Mouse (Mus musculus) urinary bladder, postnatal 4 days (tissue): ENCODE data around the gene Elovl7.

ENCODE experiments used
- DNase-seq, 2 experiments: peaks; one replicate each; pipeline ENCODE4 v3.0.0; 2021 to 2022; ENCODE audit warnings: low spot score in 2 of 2

Elovl7 gene

DNA sequence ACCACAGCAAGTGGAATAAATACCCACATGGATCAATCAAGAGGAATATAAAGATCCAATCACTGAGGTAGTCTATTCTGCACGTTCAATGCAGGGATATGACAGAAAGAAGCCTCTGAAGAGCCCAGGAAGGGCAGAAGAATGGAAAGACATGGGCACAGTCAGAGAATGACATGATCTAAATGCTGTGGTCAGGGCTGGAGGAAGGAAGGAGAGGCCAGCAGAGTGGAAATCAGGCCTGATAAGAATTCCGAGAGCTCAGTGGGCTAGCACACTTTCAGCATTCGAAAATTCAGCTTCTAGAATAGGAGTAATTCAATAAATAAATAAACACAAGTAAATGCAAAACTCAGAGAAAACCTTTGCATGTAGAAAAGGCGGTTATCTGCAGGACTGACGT is 27.5 kb downstream of the Elovl7 start:
- DNase-seq, result no peak

DNA sequence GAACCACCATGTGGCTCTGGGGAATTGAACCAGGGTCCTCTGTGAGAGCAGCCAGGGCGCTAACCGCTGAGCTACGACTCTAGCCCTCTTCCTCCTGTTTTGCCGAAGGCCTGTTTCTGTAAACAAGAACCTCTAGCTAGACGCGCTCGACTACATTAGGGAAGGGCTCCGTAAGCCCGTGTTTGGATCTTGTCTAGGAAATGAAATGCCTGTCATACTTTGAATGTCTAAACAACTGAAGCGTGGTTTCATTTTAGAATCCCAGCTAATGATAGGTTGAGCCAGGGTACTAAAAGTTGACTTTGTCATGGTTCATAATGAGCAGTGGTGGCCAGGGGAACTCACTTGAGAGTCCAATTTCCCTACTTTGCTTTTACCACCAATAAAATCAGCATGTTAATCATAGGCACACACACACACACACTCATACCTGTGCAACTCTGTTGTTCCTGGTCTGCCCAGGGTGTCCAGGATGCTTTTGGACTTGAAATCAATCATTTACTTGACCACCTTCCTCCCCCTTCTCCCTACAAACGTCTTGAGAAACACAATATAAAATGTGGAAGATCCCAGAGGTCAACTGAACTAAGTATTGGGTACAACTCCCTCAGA is 31.0 kb downstream of the Elovl7 start:
- DNase-seq, result no peak

DNA sequence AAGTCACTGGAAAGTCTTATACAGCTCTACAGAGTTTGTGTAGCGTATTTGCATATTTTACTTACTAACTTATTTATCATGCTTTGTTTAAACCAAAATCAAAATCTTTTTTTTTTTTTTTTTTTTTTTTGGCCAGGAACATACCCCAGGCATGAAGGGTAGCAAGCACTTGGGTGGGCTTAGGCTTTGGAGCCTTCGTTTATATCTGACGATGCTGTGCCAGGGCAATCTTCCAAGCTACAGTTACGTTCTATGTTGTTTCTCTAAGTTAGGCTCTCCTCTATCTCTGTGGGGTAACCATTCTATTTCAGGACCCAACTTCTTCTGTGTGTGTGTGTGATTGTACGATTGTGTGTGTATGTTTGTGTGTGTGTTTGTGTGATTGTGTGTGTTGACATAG is 36.9 kb downstream of the Elovl7 start:
- no peak for DNase-seq

DNA sequence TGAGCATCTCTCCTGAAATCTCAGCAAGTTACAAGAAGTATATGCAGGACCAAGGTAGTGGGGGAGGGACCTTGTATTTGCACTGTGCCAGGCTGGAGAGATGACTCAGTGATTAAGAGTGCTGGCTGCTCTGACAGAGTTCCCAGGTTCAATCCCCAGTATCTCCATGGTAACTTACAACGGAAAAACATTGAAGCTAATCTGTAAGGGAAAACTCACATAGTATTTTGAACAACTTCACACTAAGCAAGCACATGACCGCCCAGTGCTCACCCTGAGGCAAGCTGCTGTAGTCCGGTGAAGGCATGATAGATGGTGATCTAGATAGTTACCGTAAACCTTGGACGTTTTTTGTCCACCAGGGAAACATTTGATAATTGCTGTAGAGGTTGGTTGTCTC is 39.8 kb downstream of the Elovl7 start:
- no peak for DNase-seq

DNA sequence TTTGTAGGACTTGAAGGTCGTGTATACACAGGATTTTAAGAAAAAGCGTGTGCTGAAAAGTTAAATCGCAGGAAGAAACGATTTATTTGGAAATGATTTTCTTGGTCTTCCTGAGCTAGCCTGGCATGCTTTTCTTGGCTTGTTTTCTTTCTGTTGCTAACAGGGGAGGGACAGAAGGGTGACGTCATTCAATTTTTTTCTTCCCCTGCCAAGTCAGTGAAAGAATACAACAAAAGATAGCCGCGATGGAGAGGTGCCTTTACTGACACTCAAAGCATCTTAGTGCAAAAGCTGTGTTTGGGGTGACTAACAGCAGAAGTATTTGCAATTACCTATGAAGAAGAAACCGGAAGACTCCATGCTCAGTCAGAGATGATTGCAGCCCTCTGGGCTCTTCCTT is 48.8 kb downstream of the Elovl7 start:
- DNase-seq, result no peak

DNA sequence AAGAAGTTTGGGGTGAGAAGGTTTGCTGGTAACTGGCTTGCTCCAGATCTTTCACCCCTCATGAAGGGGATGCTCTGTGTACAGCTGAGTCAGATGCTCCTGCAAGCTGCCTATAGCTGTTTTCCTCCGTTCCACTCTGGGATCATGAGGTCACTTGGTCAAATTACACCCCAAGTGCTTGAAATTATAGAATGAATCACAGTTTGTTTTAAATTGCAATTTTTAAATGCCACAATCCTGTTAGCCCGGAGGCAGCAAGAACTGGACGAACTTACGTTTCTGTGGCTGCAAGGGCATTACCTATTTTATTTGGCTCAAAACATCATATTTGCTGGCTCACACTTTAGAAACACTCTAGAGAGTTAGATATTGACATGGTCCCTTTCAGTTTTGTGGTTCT is 51.2 kb downstream of the Elovl7 start:
- DNase-seq, result no peak

DNA sequence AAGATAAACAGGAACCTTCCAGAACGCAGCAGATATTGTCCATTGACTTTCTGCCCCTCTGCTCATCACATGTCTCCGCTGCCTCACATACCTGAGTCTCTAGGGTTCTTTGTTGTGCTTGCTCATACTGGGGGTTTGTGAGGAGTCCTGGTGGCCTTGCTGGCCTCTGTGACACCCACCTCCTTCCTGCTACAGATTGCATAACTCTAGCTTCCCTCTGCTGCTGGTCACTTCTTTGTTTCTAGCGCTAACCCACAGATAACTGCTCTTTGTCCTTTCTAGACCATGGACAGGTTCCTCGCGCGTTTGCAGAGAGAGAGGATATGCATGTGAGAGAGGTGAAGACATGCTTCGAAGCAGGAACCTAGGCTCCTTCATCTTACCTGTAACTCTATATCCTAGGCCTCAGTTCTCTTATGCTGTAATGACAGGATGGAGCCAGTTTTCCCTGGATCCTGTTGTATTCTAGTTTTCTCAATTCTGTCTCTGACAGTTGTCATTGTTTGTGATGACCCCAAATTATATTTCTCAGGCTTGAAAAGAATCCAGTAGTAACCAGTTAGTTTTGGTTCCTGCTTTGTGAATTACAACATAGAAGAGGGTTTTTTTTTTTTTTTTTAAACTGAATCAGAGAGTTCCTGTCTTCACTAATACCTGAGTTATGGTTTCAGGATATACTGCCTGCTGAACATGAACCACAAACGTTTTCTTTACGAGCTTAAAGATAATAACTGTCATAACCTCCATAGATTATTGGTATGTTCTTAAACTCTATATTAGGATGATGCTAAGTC is 53.8 kb downstream of the Elovl7 start:
- no peak for DNase-seq

DNA sequence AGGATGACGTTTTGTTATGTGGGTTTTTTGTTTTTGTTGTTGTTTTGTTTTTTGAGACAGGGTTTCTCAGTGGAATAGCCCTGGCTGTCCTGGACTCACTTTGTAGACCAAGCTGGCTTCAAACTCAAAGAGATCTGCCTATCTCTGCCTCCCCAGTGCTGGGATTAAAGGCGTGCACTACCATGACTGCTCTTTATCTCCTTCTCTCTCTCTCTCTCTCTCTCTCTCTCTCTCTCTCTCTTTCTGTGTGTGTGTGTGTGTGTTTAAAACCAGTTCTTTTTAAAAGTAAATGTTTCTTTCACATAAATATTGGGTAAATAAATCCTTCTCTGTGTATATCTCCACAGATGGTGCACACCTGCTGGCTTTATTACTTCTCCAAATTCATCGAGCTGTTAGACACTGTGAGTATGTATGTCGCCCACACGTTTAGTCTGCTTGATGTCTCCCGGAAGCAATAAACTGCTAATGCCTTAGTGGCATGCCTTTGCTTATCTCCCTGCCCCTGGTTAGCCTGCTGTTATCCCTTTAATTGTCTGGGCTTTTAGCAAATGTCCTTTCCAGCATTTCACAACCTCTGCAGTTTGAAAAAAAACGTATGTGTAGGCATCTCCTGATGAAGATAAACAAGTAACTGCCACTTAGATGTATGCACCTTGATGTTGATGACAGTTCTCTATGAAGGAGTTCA is 57.4 kb downstream of the Elovl7 start:
- DNase-seq, result no peak

DNA sequence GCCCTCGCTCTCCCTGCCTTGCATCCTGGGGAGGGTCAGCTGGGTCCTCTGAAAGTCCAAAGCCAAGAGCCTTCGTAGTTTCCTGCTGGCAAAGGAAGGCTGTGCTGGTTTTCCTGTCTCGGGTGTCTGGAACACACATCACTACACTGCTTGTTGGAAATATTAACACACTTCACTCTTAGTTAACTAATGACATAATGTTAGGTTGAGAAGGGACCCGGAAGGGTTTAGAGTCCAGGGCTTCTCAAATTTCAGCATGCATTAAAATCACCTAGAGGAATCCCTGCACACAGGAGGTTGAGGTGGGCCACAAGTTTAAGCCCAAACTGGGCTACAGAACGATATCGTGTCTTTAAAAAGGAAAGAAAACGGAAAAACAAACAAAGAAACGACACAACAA is 58.1 kb downstream of the Elovl7 start:
- DNase-seq, result no peak

DNA sequence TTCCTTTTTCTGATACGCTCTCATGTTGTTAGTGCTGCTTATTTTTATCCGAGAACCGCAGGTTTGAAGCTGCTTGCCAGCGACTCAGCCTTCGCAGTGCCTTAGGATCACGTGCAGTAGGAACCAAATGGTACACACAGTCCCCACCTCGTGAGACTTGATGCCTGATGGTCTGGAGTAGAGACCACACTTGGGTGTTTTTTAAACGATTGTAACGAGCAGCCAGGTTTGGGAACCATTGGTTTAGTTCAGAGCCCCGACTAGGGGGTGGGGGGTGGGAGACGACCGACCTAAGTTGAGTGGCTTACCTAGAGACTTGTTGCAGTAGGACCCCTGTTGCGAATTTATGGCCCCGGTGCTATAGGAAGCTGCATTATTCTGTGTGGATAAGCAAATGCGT is 58.8 kb downstream of the Elovl7 start:
- DNase-seq, result no peak

DNA sequence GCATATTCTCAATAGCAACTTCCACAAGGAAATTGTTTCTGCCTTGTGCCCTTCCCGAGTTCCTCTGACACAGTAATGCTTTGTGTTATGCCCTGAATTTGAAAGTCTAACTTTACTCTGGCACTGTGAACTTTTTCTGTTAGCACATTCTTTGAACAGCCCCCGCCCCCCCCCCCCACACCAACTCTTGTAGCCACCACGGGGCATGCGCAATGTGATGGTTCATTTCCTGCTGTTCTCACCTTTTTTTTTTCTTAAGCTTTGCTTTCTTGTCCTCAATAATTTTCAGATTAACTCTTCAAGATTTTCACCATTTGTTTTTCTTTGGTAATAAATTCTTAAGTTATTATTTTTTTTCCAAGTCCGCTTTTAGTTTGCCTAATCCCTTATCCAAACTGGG is 59.3 kb downstream of the Elovl7 start:
- DNase-seq, result no peak

DNA sequence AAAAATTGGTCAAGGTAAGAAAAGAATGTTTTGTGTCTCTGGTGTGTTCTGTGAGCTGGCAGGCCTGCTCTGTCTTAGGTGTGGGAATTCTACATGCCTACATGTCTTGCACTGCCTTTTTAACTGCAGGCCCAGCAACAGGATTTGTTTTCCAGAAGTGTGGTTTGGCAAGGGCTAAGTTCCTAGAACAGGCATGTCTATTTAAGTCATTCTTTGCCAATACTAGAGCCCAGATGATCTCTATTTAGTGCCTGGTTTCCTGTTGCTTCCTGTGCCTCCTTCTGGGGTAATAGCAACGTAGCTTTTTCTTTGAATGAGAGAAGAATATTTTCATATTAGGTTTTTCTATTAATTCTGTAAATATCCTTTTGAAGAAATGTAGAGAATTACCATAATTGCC is 62.4 kb downstream of the Elovl7 start:
- no peak for DNase-seq

DNA sequence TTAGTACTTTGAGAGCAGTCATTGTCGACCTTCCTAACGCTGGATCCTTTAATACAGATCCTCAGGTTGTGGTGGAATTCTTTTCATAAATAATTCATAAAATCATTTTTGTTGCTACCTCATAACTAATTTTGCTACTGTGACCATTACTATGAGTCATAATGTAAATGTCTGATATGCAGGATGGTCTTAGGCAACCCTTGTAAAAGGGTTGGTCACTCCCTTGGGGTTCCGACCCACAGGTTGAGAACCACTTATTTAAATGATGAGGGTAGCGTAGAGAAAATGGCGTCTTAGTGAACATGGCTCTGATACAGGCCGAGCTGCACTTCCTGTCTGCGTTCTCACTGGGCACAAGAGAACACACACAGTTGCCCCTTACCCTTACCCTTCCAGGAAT is 63.1 kb downstream of the Elovl7 start:
- no peak for DNase-seq

DNA sequence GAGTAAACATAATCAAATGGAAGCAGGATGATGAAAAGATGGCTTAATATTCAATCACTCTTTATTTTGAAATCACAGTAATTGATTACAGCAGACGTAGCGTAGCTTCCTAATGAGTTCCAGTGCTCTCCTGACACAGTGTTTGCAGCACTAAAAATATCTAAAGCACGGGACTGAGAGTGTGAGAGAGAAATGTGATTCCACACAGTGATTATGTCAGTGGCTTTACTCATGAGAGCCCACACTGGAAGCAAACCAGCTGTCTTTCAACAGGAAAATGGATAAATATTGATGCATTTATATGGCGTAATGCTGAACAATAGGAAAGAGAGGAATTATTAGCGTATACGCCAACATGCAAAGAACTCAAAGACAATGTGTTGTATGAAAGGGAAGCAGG is 64.4 kb downstream of the Elovl7 start:
- DNase-seq, result no peak

DNA sequence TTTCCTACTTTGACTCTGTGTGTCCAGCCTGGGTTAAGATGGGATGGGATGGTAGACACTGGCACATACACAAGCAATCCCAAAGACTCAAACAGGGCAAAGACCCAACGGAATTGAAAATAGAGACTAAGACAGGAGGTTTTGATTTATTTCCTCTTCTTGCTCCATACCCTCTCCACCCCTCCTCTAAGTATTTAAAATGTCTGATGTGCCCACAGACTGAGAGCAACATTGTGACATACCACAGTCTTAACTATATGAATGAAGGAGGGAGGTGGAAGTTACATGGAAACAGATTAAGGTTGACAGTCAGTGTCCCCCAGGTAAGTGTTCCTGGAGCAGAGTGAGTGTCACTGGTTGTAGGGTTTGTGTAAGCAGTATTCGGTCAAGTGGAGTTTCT is 70.1 kb downstream of the Elovl7 start:
- no peak for DNase-seq

DNA sequence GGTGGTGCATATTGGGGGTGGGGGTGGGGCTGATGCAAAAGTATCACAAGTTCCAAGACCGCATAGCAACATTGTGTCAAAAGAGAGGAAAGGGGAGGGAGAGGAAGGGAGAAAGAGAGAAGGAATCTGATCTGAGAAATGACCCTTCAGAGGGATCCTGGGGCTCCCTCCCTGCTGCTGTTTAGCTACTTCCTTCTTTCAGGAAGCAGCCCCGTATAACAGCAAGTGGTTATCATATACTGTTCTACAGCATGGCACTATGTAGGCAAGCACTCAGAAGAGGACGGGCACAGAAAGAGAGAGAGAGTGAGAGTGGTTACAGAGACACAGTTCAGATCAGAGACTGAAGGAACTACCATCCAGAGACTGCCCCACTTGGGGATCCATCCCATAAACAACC is 73.7 kb downstream of the Elovl7 start:
- no peak for DNase-seq

DNA sequence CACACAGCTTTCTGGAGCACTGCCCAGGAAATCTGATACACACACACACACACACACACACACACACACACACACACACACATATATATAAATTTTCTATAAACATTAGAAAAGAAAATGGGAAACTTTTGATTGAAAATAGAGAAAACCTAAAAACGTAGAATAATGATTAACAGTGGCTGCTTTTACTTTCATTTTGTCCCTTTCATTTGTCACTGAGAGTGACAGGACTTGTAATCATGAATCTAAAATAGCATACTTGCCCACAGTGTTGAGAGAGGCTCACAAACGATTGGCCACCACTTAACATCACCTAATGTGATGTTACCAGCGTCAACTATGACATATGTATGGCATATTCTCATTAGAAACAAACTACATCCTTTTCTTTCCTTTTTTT is 75.2 kb downstream of the Elovl7 start:
- no peak for DNase-seq

DNA sequence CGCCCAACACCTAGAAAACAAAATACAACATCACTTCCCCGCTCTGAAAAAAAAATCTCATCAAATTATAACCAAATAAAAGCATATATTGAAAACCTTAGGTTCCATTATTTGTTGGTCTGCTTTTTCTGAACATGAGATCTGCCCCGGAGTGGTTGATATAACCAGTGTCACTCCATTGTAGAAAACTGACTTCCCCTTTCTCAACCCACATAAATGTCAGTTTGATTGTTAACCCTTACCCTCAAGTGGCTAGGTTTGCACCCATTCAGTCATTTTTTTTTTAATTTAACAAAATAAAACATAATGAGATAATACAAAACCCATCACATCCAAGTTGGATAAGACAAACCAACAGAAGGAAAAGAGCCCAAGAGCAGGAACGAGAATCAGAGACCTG is 76.1 kb downstream of the Elovl7 start:
- no peak for DNase-seq

DNA sequence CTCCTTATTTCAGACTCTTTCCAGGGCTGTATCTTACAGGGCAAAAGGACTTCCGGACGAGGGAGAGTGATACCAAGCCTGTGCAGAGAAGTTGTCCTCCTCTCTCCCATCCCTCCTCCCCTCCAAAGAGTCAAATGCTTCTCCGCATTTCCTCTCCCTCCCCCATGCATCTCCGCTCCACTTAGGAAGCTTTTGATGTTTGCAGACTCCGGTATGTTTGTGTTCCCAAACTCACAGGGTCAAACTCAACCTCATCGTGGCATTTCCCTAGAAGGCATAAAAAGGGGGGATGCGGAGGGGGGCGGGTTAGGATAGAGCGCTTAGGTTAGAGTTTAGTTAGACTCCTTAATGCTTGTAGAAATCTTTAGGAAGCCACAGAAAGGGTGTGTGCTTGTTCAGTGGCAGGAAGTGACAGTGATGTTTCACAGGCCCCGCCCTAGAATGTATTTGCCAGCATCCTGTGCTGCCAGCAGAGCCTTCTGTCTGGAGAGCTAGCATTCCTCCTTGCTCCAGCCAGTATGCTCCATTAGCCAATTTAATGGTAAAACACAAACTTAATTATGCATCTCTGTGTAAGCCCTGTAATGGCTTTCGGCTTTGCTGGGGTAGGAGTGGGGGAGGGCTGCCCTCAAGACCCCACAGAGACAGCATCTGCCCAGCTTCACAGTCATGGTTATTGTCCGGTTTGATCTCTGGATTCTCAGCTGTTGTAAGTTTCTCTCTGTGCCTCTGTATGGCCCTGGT is 83.3 kb downstream of the Elovl7 start:
- DNase-seq, result no peak

DNA sequence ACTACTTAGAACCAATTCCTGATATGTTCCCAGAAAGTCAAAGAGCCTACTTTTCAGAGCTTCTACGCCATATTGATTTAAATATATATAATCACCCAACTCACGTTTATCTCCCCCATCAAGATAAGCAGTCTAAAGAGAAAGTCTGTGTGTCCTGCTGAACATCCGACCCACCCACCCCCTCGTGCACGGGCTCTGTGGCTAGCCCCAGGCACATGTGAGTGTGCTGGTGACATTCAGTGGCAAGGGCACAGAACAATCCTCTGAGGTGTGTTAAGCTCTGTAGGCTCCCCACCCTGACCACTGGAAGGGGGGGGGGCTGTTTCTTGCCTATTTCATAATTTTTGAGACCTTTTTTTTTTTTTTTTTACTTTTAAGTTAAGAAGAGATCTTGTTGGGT is 84.0 kb downstream of the Elovl7 start:
- DNase-seq, result no peak

DNA sequence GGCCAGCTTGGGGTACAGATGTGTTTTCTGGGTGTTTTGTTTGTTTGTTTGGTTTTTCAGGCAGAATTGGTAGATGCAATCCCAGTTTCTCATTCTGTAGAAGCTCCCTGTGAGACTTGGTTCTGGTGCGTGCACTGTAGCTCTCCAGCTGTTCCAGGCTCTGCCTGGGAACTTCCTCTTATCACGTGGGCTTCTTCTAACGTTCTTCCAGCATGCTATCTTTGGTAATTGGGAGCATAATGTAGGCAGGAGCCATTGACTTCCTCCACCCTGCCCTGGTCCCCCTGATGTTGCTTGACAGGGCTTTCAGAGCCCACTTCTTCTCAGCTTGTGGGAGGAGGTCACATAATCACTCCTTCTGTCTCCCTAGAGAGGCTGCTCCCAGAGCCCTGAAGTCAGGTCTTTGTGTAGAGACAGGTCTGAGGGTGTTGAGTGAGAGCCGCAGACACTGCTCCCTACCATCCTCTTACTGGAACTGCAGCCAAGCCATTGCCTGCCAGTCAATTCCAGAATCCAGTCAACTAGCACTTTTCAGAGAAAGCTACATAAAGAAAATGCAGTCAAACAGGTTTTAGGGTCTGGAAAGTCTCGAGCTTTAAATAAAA is 86.2 kb downstream of the Elovl7 start:
- DNase-seq, result no peak

DNA sequence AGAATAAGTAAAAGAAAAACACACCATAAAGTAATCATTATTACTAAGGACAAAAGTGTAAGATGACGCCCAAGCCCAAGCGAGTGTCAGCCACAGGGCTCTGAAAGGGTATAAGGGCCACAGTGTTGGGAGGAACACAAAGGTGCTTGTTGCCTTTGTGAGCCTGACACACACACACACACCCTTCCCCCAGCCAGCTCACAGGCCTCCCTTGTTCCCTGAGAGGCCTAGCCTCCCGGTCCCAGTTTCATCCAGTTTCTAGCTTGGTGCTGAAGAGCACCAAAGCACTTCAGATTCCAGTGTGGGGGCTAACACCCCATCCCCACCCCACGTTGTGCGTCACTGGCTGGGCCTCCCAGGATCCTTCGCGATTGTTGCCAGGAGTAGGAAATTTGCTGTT is 87.2 kb downstream of the Elovl7 start:
- no peak for DNase-seq
